Mouse (Mus musculus) MEL (cell line): ENCODE data around the gene Prr11. TPM values are rescaled to one million over a fixed set of nuclear protein-coding genes. Genes with fewer than 3 reads are reported as not detected.

ENCODE experiments used
- DNase-seq: peaks from one replicate; pipeline ENCODE4 v3.0.0; 2011; ENCODE audit warnings: low read depth, low spot score
- H3K27ac ChIP-seq: 2 replicates; pipeline ENCODE4 v1.5.1; 2012; ENCODE audit warnings: low read depth, mild to moderate bottlenecking, control low read depth, low read length, moderate library complexity; ENCODE audit not compliant: control insufficient read depth
- H3K27me3 ChIP-seq, 2 experiments: fragments of 150-350 bp in 1 of 2; sonication (generic) in 1 of 2; 2 replicates each; pipeline ENCODE4 v1.6.1; 2012; ENCODE audit warnings: low read length in 2 of 2, mild to moderate bottlenecking in 2 of 2, improper control_type of control experiment in 1 of 2, moderate library complexity in 1 of 2; ENCODE audit not compliant: insufficient read depth in 2 of 2, control insufficient read depth in 1 of 2
- H3K36me3 ChIP-seq, 2 experiments: 2 replicates each; pipeline ENCODE4 v1.6.1; 2012 to 2014; ENCODE audit warnings: low read length in 2 of 2, improper control_type of control experiment in 1 of 2, inconsistent platforms in 1 of 2, mild to moderate bottlenecking in 1 of 2; ENCODE audit not compliant: insufficient read depth in 2 of 2, control insufficient read depth in 1 of 2
- H3K4me1 ChIP-seq, 2 experiments: fragments of 150-350 bp in 1 of 2; sonication (generic) in 1 of 2; 2 replicates each; pipeline ENCODE4 v1.6.1; 2012; ENCODE audit warnings: low read length in 2 of 2, improper control_type of control experiment in 1 of 2, mild to moderate bottlenecking in 1 of 2; ENCODE audit not compliant: insufficient read depth in 2 of 2, control insufficient read depth in 1 of 2
- H3K4me3 ChIP-seq, 2 experiments: fragments of 150-350 bp in 1 of 2; sonication (generic) in 1 of 2; 2 replicates each; pipeline ENCODE4 v1.5.1; 2012; ENCODE audit warnings: low read depth in 2 of 2, low read length in 2 of 2, mild to moderate bottlenecking in 2 of 2, moderate library complexity in 2 of 2, control low read depth in 1 of 2, improper control_type of control experiment in 1 of 2; ENCODE audit not compliant: control insufficient read depth in 1 of 2, insufficient read depth in 1 of 2
- H3K79me2 ChIP-seq: 2 replicates; pipeline ENCODE4 v1.6.1; 2012; ENCODE audit warnings: mild to moderate bottlenecking, low read length, moderate library complexity; ENCODE audit not compliant: control insufficient read depth, poor library complexity, insufficient read depth
- H3K9ac ChIP-seq: 2 replicates; pipeline ENCODE4 v1.6.1; 2012; ENCODE audit warnings: low read depth, mild to moderate bottlenecking, control low read depth, low read length, moderate library complexity; ENCODE audit not compliant: control insufficient read depth, poor library complexity, severe bottlenecking
- H3K9me3 ChIP-seq: fragments of 150-350 bp; sonication (generic); replicated peaks from 2 replicates; pipeline ENCODE4 v1.6.1; 2012; ENCODE audit warnings: mild to moderate bottlenecking, low read length, improper control_type of control experiment, moderate library complexity; ENCODE audit not compliant: insufficient read depth
- BHLHE40 ChIP-seq: IDR thresholded peaks from 2 replicates; pipeline ENCODE4 v1.6.1; 2012; ENCODE audit warnings: low read depth, mild to moderate bottlenecking, inconsistent platforms, low read length, improper control_type of control experiment, borderline replicate concordance
- CHD1 ChIP-seq: IDR thresholded peaks from 2 replicates; pipeline ENCODE4 v1.6.1; 2012; ENCODE audit warnings: low read depth, mild to moderate bottlenecking, inconsistent platforms, low read length, improper control_type of control experiment
- E2F4 ChIP-seq: IDR thresholded peaks from 2 replicates; pipeline ENCODE4 v1.6.1; 2011; ENCODE audit warnings: low read depth, low read length, improper control_type of control experiment, borderline replicate concordance
- ELF1 ChIP-seq: IDR thresholded peaks from 2 replicates; pipeline ENCODE4 v1.6.1; 2014; ENCODE audit warnings: low read depth, mild to moderate bottlenecking, inconsistent platforms, low read length, improper control_type of control experiment, moderate library complexity
- ETS1 ChIP-seq: IDR thresholded peaks from 2 replicates; pipeline ENCODE4 v1.6.1; 2012; ENCODE audit warnings: low read depth, mild to moderate bottlenecking, inconsistent platforms, low read length, improper control_type of control experiment, moderate library complexity
- HCFC1 ChIP-seq: IDR thresholded peaks from 2 replicates; pipeline ENCODE4 v1.6.1; 2012; ENCODE audit warnings: low read depth, mild to moderate bottlenecking, inconsistent platforms, low read length, improper control_type of control experiment, moderate library complexity
- MEF2A ChIP-seq: IDR thresholded peaks from 2 replicates; pipeline ENCODE4 v1.6.1; 2014; ENCODE audit warnings: low read depth, mild to moderate bottlenecking, inconsistent platforms, low read length, improper control_type of control experiment; ENCODE audit not compliant: poor library complexity, insufficient replicate concordance, severe bottlenecking; ENCODE audit errors: extremely low read depth
- MXI1 ChIP-seq: IDR thresholded peaks from 2 replicates; pipeline ENCODE4 v1.6.1; 2011; ENCODE audit warnings: mild to moderate bottlenecking, low read depth, low read length, improper control_type of control experiment
- MYC ChIP-seq: IDR thresholded peaks from 2 replicates; pipeline ENCODE4 v1.6.1; 2011; ENCODE audit warnings: low read depth, mild to moderate bottlenecking, low read length, improper control_type of control experiment, moderate library complexity
- POLR2A ChIP-seq, 2 experiments: IDR thresholded peaks; 2 replicates each; pipeline ENCODE4 v1.6.1; 2011 to 2012; ENCODE audit warnings: low read length in 2 of 2, mild to moderate bottlenecking in 2 of 2, control low read depth in 1 of 2, improper control_type of control experiment in 1 of 2, low read depth in 1 of 2, moderate library complexity in 1 of 2; ENCODE audit not compliant: control insufficient read depth in 1 of 2, insufficient read depth in 1 of 2, poor library complexity in 1 of 2
- POLR2AphosphoS2 ChIP-seq: IDR thresholded peaks from 2 replicates; pipeline ENCODE4 v1.6.1; 2011; ENCODE audit warnings: low read length, improper control_type of control experiment
- POLR2AphosphoS5 ChIP-seq: IDR thresholded peaks from 2 replicates; pipeline ENCODE4 v1.6.1; 2012; ENCODE audit warnings: low read depth, borderline replicate concordance, mild to moderate bottlenecking, inconsistent platforms, low read length, moderate library complexity, mixed read lengths
- RAD21 ChIP-seq: IDR thresholded peaks from 2 replicates; pipeline ENCODE4 v1.6.1; 2011; ENCODE audit warnings: mild to moderate bottlenecking, low read depth, low read length, improper control_type of control experiment
- SMC3 ChIP-seq: IDR thresholded peaks from 2 replicates; pipeline ENCODE4 v1.6.1; 2011; ENCODE audit warnings: low read depth, low read length, improper control_type of control experiment
- TAL1 ChIP-seq: IDR thresholded peaks from 2 replicates; pipeline ENCODE4 v1.6.1; 2012; ENCODE audit warnings: mild to moderate bottlenecking, inconsistent platforms, low read length, moderate library complexity, mixed read lengths
- USF1 ChIP-seq: IDR thresholded peaks from 2 replicates; pipeline ENCODE4 v1.6.1; 2014; ENCODE audit warnings: low read depth, mild to moderate bottlenecking, inconsistent platforms, low read length, improper control_type of control experiment, moderate library complexity
- ZC3H11A ChIP-seq: IDR thresholded peaks from 2 replicates; pipeline ENCODE4 v1.6.1; 2012; ENCODE audit warnings: low read depth, mild to moderate bottlenecking, inconsistent platforms, low read length, improper control_type of control experiment
- ZKSCAN1 ChIP-seq: IDR thresholded peaks from 2 replicates; pipeline ENCODE4 v1.6.1; 2012; ENCODE audit warnings: low read depth, mild to moderate bottlenecking, inconsistent platforms, low read length, improper control_type of control experiment, moderate library complexity
- ZMIZ1 ChIP-seq: IDR thresholded peaks from 2 replicates; pipeline ENCODE4 v1.6.1; 2012; ENCODE audit warnings: low read depth, mild to moderate bottlenecking, inconsistent platforms, low read length, improper control_type of control experiment, moderate library complexity
- ZNF384 ChIP-seq: IDR thresholded peaks from 2 replicates; pipeline ENCODE4 v1.6.1; 2012; ENCODE audit warnings: low read depth, mild to moderate bottlenecking, inconsistent platforms, low read length, improper control_type of control experiment
- polyA plus RNA-seq, 2 experiments: library from polyadenylated mRNA; stranded (reverse) in 1 of 2; unstranded in 1 of 2; fragments of >175 nt in 1 of 2; fragments of >200 nt in 1 of 2; gene quantifications; 2 replicates each; pipeline versions ENCODE4 v1.2.1 to v1.2.4; 2012; ENCODE audit warnings: low replicate concordance in 2 of 2, low read depth in 1 of 2; ENCODE audit not compliant: insufficient read length in 2 of 2, insufficient read depth in 1 of 2, missing spikeins in 1 of 2
- total RNA-seq: library from RNA; depleted of rRNA; stranded (reverse); fragments of 300-350 nt; gene quantifications from 2 replicates; pipeline ENCODE4 v1.2.3, GENCODE M21; 2012

Gene Prr11
- total and polyA plus RNA-seq, 3 experiments, result 4.9 to 50.6 (median 19.3) TPM

- H3K79me2 ChIP-seq, result peaks cover 20% of the 10 kb centered on the region
- no peak for DNase-seq
- peaks cover 15 to 21% of the 10 kb centered on the region in 2 experiments for H3K36me3 ChIP-seq
- TF ChIP-seq ZNF384 (peak; percentile 93), MEF2A (no peak), USF1 (no peak), ZC3H11A (no peak)
- peak overlapping the region; percentile 64 to 66 for H3K4me3 ChIP-seq
- no peaks in the 10 kb centered on the region for H3K9me3 ChIP-seq
- H3K27me3 ChIP-seq, result no peaks in the 10 kb centered on the region
- peaks cover 4 to 5% of the 10 kb centered on the region in 2 experiments for H3K4me1 ChIP-seq
- H3K9ac ChIP-seq, result peak overlapping the region; percentile 78
- peak overlapping the region; percentile 72 for H3K27ac ChIP-seq
Measured at GRCm38 (mm10) chr11:87126281-87126823, 17.8 kb upstream of the Prr11 start.

DNA sequence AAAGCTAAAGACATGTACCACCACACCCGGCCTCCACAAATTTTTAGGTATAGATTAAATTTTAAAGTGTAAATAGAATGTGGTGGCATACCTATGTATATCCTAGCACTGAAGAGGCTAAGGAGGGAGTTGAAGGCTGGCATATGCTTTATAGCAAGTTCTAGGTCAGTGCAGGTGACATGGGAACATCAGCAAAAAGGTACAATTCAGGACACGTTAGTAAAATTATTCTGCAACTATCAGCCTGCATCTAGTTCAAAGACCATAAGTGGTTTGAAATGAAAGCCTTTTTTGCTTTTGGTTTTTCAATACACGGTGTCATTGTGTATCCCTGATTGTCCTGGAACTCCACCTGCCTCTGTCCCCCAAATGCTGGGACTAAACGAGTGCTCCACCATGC is 17.1 kb upstream of the Prr11 start:
- Histone ChIP-seq H3K79me2 (peaks cover 20% of the 10 kb centered on the region), H3K27me3 (no peaks in the 10 kb centered on the region), H3K9me3 (no peaks in the 10 kb centered on the region), H3K27ac (no peak overlapping the region), H3K4me3 (no peak overlapping the region), H3K9ac (no peak overlapping the region), H3K4me1 (peaks cover 4 to 9% of the 10 kb centered on the region in 2 experiments), H3K36me3 (peaks cover 20 to 24% of the 10 kb centered on the region in 2 experiments)
- no peak for DNase-seq
- TF ChIP-seq BHLHE40 (no peak), POLR2AphosphoS2 (peak; percentile 27; the same call in 1 of the 2 replicates), MXI1 (0 out of 2 replicates have a peak, but pooled peaks have one; percentile 25), TAL1 (no peak), MYC (no peak), ELF1 (no peak), ZKSCAN1 (no peak)

GRCm38 (mm10) chr11:87121864-87122263 is 13.4 kb upstream of the Prr11 start:
- peaks cover 21 to 48% of the 10 kb centered on the region in 2 experiments for H3K36me3 ChIP-seq
- no peak overlapping the region for H3K27ac ChIP-seq
- H3K4me1 ChIP-seq, result peaks cover 6% of the 10 kb centered on the region in 2 experiments; a peak in 1 of 4 replicates
- H3K79me2 ChIP-seq, result no peaks in the 10 kb centered on the region; the same call in 1 of the 2 replicates
- no peak overlapping the region for H3K4me3 ChIP-seq
- DNase-seq, result peak; percentile 50
- no peaks in the 10 kb centered on the region for H3K27me3 ChIP-seq
- no peaks in the 10 kb centered on the region for H3K9me3 ChIP-seq
- TF ChIP-seq E2F4 (no peak), RAD21 (no peak), POLR2AphosphoS2 (no peak), SMC3 (no peak), POLR2AphosphoS5 (no peak), ELF1 (no peak), CHD1 (no peak), MEF2A (no peak), POLR2A (IDR thresholded peaks at IDR 0.05; ENCODE audit: control insufficient read depth in 1 of 2, insufficient read depth in 1 of 2, low read depth in 1 of 2, low read length in 2 of 2, poor library complexity in 1 of 2) (no peak), HCFC1 (no peak), ZMIZ1 (no peak), ETS1 (no peak)
- no peak overlapping the region for H3K9ac ChIP-seq
